Mouse (Mus musculus) lung, postnatal 0 days (tissue): Measurements from ENCODE around the gene Atrip. TPM values are rescaled to one million over a fixed set of nuclear protein-coding genes. Genes with fewer than 3 reads are reported as not detected.

Source experiments
- ATAC-seq: fragments of 200-750 bp; cut with Nextera tagmentation; 2 replicates; pipeline ENCODE4 v1.8.0; 2017; ENCODE audit warnings: moderate library complexity
- DNase-seq: peaks from one replicate; pipeline ENCODE4 v3.0.0-alpha.2; 2016; ENCODE audit warnings: low spot score
- H3K27ac ChIP-seq: fragments of 300-500 bp; sonication (generic); 2 replicates; pipeline ENCODE4 v1.5.1; 2014; ENCODE audit warnings: antibody characterized with exemption, mild to moderate bottlenecking, low read length, mixed read lengths
- H3K27me3 ChIP-seq: fragments of 300-500 bp; sonication (generic); replicated peaks from 2 replicates; pipeline ENCODE4 v1.6.1; 2014; ENCODE audit warnings: low read length, mixed read lengths; ENCODE audit not compliant: insufficient read depth
- H3K36me3 ChIP-seq: fragments of 300-500 bp; sonication (generic); 2 replicates; pipeline ENCODE4 v1.6.1; 2014; ENCODE audit warnings: low read length, mixed read lengths; ENCODE audit not compliant: insufficient read depth
- H3K4me1 ChIP-seq: fragments of 300-500 bp; sonication (generic); 2 replicates; pipeline ENCODE4 v1.6.1; 2014; ENCODE audit warnings: antibody characterized with exemption, low read depth, low read length, mixed read lengths; ENCODE audit not compliant: insufficient read depth
- H3K4me2 ChIP-seq: fragments of 300-500 bp; sonication (generic); replicated peaks from 2 replicates; pipeline ENCODE4 v1.6.1; 2014; ENCODE audit warnings: low read depth, mild to moderate bottlenecking, low read length, moderate library complexity, mixed read lengths
- H3K4me3 ChIP-seq: fragments of 300-500 bp; sonication (generic); 2 replicates; pipeline ENCODE4 v1.5.1; 2014; ENCODE audit warnings: low read depth, low read length
- H3K9ac ChIP-seq: fragments of 300-500 bp; sonication (generic); replicated peaks from 2 replicates; pipeline ENCODE4 v1.6.1; 2014; ENCODE audit warnings: low read depth, mild to moderate bottlenecking
- H3K9me3 ChIP-seq: fragments of 300-500 bp; sonication (generic); 2 replicates; pipeline ENCODE4 v1.6.1; 2016; ENCODE audit warnings: low read length, mixed read lengths
- CTCF ChIP-seq: IDR thresholded peaks from 2 replicates; pipeline ENCODE4 v1.5.1; 2016; ENCODE audit warnings: antibody characterized with exemption, mild to moderate bottlenecking
- EP300 ChIP-seq: IDR thresholded peaks from 2 replicates; pipeline ENCODE4 v1.6.1; 2016; ENCODE audit warnings: antibody characterized with exemption, mild to moderate bottlenecking, control low read depth
- WGBS: fragments of 180-500 bp; shearing (Covaris S2); extraction: QIAGEN DNeasy Blood & Tissue Kit; methylation state at CpG from one replicate; pipeline ENCODE4 v1.1.7; 2014; 5-methylcytosine and 5-hydroxymethylcytosine counted together
- polyA plus RNA-seq: library from polyadenylated mRNA; unstranded; fragments of >200 nt; fragmentation: Nextera tagmentation; extraction: Ambion mirVana; gene quantifications from 2 replicates; pipeline ENCODE4 v1.2.1, GENCODE M21; 2015

Atrip gene
- polyA plus RNA-seq, 1 experiment from 2014 or later: 11.4 TPM

- 70% methylated on average over 5 of the region's 6 CpGs for WGBS
- ATAC-seq (no peak), DNase-seq (no peak)
- H3K27me3 ChIP-seq: no peaks in the 10 kb centered on the region
- H3K9me3 ChIP-seq: no peaks in the 10 kb centered on the region
- no peak overlapping the region for H3K9ac ChIP-seq
- no peak overlapping the region for H3K4me3 ChIP-seq
- H3K36me3 ChIP-seq: peaks cover 4% of the 10 kb centered on the region; the same call in 1 of the 2 replicates
- no peak for TF ChIP-seq CTCF
- no peak overlapping the region for H3K27ac ChIP-seq
- H3K4me1 ChIP-seq: no peaks in the 10 kb centered on the region
- no peak overlapping the region for H3K4me2 ChIP-seq
Observed at GRCm38 (mm10) chr9:109107341-109107740, 33.4 kb upstream of the Atrip start.

- 89% methylated on average over 12 of the region's 12 CpGs for WGBS
- peaks cover 4% of the 10 kb centered on the region; the same call in 1 of the 2 replicates for H3K36me3 ChIP-seq
- H3K4me3 ChIP-seq: no peak overlapping the region
- H3K4me2 ChIP-seq: no peak overlapping the region
- no peaks in the 10 kb centered on the region for H3K9me3 ChIP-seq
- DNase-seq (no peak), ATAC-seq (no peak)
- H3K27ac ChIP-seq: no peak overlapping the region
- no peak overlapping the region for H3K9ac ChIP-seq
- no peaks in the 10 kb centered on the region for H3K4me1 ChIP-seq
- no peak for TF ChIP-seq CTCF
- TF ChIP-seq EP300: no peak
- H3K27me3 ChIP-seq: no peaks in the 10 kb centered on the region
Observed at GRCm38 (mm10) chr9:109105648-109106047, 31.7 kb upstream of the Atrip start.

- ATAC-seq: peak; percentile 46
- H3K9ac ChIP-seq: no peak overlapping the region
- H3K4me1 ChIP-seq: no peaks in the 10 kb centered on the region
- H3K27ac ChIP-seq: no peak overlapping the region
- H3K36me3 ChIP-seq: peaks cover 4% of the 10 kb centered on the region; the same call in 1 of the 2 replicates
- no peak for TF ChIP-seq EP300
- no peak for TF ChIP-seq CTCF
- WGBS: 58% methylated on average over 12 of the region's 12 CpGs
- H3K4me2 ChIP-seq: no peak overlapping the region
- peak; percentile 57 for DNase-seq
- H3K27me3 ChIP-seq: no peaks in the 10 kb centered on the region
- H3K9me3 ChIP-seq: no peaks in the 10 kb centered on the region
- H3K4me3 ChIP-seq: no peak overlapping the region
Observed at GRCm38 (mm10) chr9:109105011-109105410, 31.1 kb upstream of the Atrip start.

- no peak overlapping the region for H3K4me2 ChIP-seq
- H3K27ac ChIP-seq: no peak overlapping the region
- no peak for TF ChIP-seq EP300
- no peaks in the 10 kb centered on the region; the same call in 1 of the 2 replicates for H3K4me1 ChIP-seq
- WGBS: 90% methylated on average over 9 of the region's 9 CpGs
- peaks cover 4% of the 10 kb centered on the region; the same call in 1 of the 2 replicates for H3K36me3 ChIP-seq
- no peak for ATAC-seq
- H3K9me3 ChIP-seq: no peaks in the 10 kb centered on the region
- no peak overlapping the region for H3K4me3 ChIP-seq
- no peaks in the 10 kb centered on the region for H3K27me3 ChIP-seq
- no peak for DNase-seq
- no peak overlapping the region for H3K9ac ChIP-seq
Observed at GRCm38 (mm10) chr9:109104083-109104482, 30.2 kb upstream of the Atrip start.

GRCm38 (mm10) chr9:109103250-109103649 lies 29.3 kb upstream of the Atrip start:
- WGBS: 43% methylated on average over 7 of the region's 7 CpGs
- H3K9ac ChIP-seq: no peak overlapping the region
- peaks cover 4% of the 10 kb centered on the region; the same call in 1 of the 2 replicates for H3K36me3 ChIP-seq

GRCm38 (mm10) chr9:109102541-109102940 lies 28.6 kb upstream of the Atrip start:
- Histone ChIP-seq H3K27me3 (no peaks in the 10 kb centered on the region), H3K36me3 (peaks cover 4% of the 10 kb centered on the region; the same call in 1 of the 2 replicates), H3K4me2 (no peak overlapping the region), H3K4me3 (no peak overlapping the region), H3K9me3 (no peaks in the 10 kb centered on the region), H3K4me1 (no peaks in the 10 kb centered on the region; the same call in 1 of the 2 replicates), H3K9ac (no peak overlapping the region), H3K27ac (no peak overlapping the region)
- WGBS: 83% methylated on average over 3 of the region's 3 CpGs
- ATAC-seq (no peak), DNase-seq (no peak)
- TF ChIP-seq EP300 (no peak), CTCF (no peak)

More at GRCm38 (mm10) chr9:109103250-109103649, 29.3 kb upstream of the Atrip start:
- TF ChIP-seq CTCF: no peak
- no peak for TF ChIP-seq EP300
- no peaks in the 10 kb centered on the region; the same call in 1 of the 2 replicates for H3K4me1 ChIP-seq
- no peak for DNase-seq
- ATAC-seq: no peak
- H3K4me3 ChIP-seq: no peak overlapping the region
- H3K4me2 ChIP-seq: no peak overlapping the region
- no peaks in the 10 kb centered on the region for H3K9me3 ChIP-seq
- no peak overlapping the region for H3K27ac ChIP-seq
- no peaks in the 10 kb centered on the region for H3K27me3 ChIP-seq

- no peaks in the 10 kb centered on the region for H3K9me3 ChIP-seq
- no peak overlapping the region for H3K27ac ChIP-seq
- no peaks in the 10 kb centered on the region; the same call in 1 of the 2 replicates for H3K4me1 ChIP-seq
- WGBS: 88% methylated on average over 5 of the region's 5 CpGs
- no peaks in the 10 kb centered on the region for H3K27me3 ChIP-seq
- no peak for TF ChIP-seq CTCF
- H3K4me3 ChIP-seq: no peak overlapping the region
- H3K9ac ChIP-seq: no peak overlapping the region
- no peak overlapping the region for H3K4me2 ChIP-seq
- DNase-seq (no peak), ATAC-seq (no peak)
- peaks cover 4% of the 10 kb centered on the region; the same call in 1 of the 2 replicates for H3K36me3 ChIP-seq
Observed at GRCm38 (mm10) chr9:109101933-109102445, 28.1 kb upstream of the Atrip start.
